25 mouse cellular contexts compared by ENCODE assay signal in the genomic region with DNA sequence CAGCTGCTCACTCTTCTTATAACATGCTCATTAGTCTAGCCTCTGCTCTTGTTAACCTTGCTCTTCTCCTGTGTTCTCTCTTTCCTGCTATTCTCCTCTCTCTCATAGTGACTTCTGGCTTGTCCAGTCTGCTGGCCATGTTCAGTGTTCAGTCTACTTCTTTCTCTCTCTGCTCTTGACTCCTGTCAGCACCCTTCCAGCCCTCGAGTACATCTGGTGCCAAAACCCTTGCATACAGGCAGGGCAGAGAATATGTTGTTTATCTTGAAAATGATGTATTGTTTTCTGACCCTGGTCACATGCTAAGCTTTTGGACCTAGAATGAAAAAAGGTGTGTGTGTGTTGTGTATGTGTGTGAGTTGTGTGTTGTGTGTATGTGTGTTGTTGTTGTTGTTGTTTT. TPM values are rescaled to one million over a fixed set of nuclear protein-coding genes. Genes with fewer than 3 reads are reported as not detected.
A peak's percentile ranks its signal among the peaks of the same experiment; 100 is the strongest.
DNase-seq lines count a peak whose midpoint lies in the region; ATAC-seq and TF ChIP-seq lines count a peak whose summit lies in the region.
"Had no signal": no experiment of that assay in that cellular context is flagged by ENCODE, and none has a peak within 500 bp of the region (broad histone marks: within the 10 kb centered on the region; RNA-seq: fewer than 3 reads in every experiment).

No protein-coding gene starts in this region.

- no peaks in the 10 kb centered on the region for H3K27me3 ChIP-seq in intestine, embryonic 15.5 days (replicated peaks)
- no peaks in the 10 kb centered on the region for H3K27me3 ChIP-seq in intestine, embryonic 16.5 days (replicated peaks; ENCODE audit: control insufficient read depth, insufficient read depth, low read length)
- H3K27me3 ChIP-seq in lung, postnatal 0 days (replicated peaks; ENCODE audit: insufficient read depth, low read length), result no peaks in the 10 kb centered on the region
- H3K27me3 ChIP-seq: embryonic facial prominence, embryonic 12.5 days; embryonic facial prominence, embryonic 15.5 days; heart, embryonic 13.5 days; hindbrain, embryonic 12.5 days; hindbrain, embryonic 15.5 days had no signal

- ATAC-seq in intestine, embryonic 15.5 days, result 0 out of 2 replicates have a peak, but pooled peaks have one; percentile 15
- no peak for ATAC-seq in intestine, embryonic 16.5 days
- no peak for ATAC-seq in lung, postnatal 0 days
- ATAC-seq: activated CD4-positive, CD25-positive, alpha-beta regulatory T cell, adult 4 months; CD4-positive, CD25-positive, alpha-beta regulatory T cell, adult 4 months; forebrain, embryonic 14.5 days; forebrain, postnatal 0 days had no signal

- TF ChIP-seq EP300 in lung, postnatal 0 days (IDR thresholded peaks at IDR 0.05), result no peak

- no peak overlapping the region for H3K27ac ChIP-seq in intestine, embryonic 15.5 days
- no peak overlapping the region for H3K27ac ChIP-seq in intestine, embryonic 16.5 days (ENCODE audit: low read length)
- peak overlapping the region; percentile 75 for H3K27ac ChIP-seq in lung, postnatal 0 days (ENCODE audit: low read length)
- H3K27ac ChIP-seq: embryonic facial prominence, embryonic 12.5 days; embryonic facial prominence, embryonic 15.5 days; heart, embryonic 10.5 days; heart, embryonic 13.5 days; hindbrain, embryonic 12.5 days; hindbrain, embryonic 15.5 days had no signal

- no peak overlapping the region for H3K4me2 ChIP-seq in intestine, embryonic 15.5 days (replicated peaks)
- H3K4me2 ChIP-seq in intestine, embryonic 16.5 days (ENCODE audit: low read depth, low read length), result no peak overlapping the region
- H3K4me2 ChIP-seq in lung, postnatal 0 days (replicated peaks; ENCODE audit: low read depth, low read length), result no peak overlapping the region
- H3K4me2 ChIP-seq: embryonic facial prominence, embryonic 12.5 days; embryonic facial prominence, embryonic 15.5 days; heart, embryonic 13.5 days; hindbrain, embryonic 12.5 days; hindbrain, embryonic 15.5 days had no signal

- no peak for DNase-seq in lung, postnatal 0 days (ENCODE audit: low spot score)
- DNase-seq in lung, postnatal 14 days, result no peak
- DNase-seq in NIH3T3 (ENCODE audit: low read depth), result peak; percentile 51
- no peak for DNase-seq in left cerebral cortex, adult 9 months (ENCODE audit: low spot score in 2 of 2)
- DNase-seq in thymus, adult 18-20 months, result no peak
- DNase-seq: adrenal gland, postnatal 10 days; adrenal gland, postnatal 36 days; cerebellum, adult 2 months; cerebellum, adult 9-11 months; cerebellum, postnatal 25 days; forebrain, postnatal 0 days; gastrocnemius, postnatal 25 days; heart, adult 18-20 months had no signal

- peaks cover 3% of the 10 kb centered on the region; the same call in 1 of the 2 replicates for H3K4me1 ChIP-seq in intestine, embryonic 15.5 days (replicated peaks)
- H3K4me1 ChIP-seq in intestine, embryonic 16.5 days (ENCODE audit: control insufficient read depth, insufficient read depth, low read length), result peaks cover 14% of the 10 kb centered on the region; the same call in 1 of the 2 replicates
- H3K4me1 ChIP-seq in lung, postnatal 0 days (ENCODE audit: insufficient read depth, low read depth, low read length), result peaks cover 13% of the 10 kb centered on the region; the same call in 1 of the 2 replicates
- H3K4me1 ChIP-seq: embryonic facial prominence, embryonic 15.5 days; hindbrain, embryonic 12.5 days; hindbrain, embryonic 15.5 days had no signal

- no peak overlapping the region for H3K9ac ChIP-seq in intestine, embryonic 15.5 days
- H3K9ac ChIP-seq in intestine, embryonic 16.5 days (ENCODE audit: low read depth, low read length), result no peak overlapping the region
- no peak overlapping the region for H3K9ac ChIP-seq in lung, postnatal 0 days (replicated peaks; ENCODE audit: low read depth)
- H3K9ac ChIP-seq: embryonic facial prominence, embryonic 12.5 days; embryonic facial prominence, embryonic 15.5 days; forebrain, postnatal 0 days; heart, embryonic 13.5 days; hindbrain, embryonic 12.5 days; hindbrain, embryonic 15.5 days had no signal

- no peaks in the 10 kb centered on the region for H3K9me3 ChIP-seq in intestine, embryonic 15.5 days
- H3K9me3 ChIP-seq in intestine, embryonic 16.5 days (ENCODE audit: control insufficient read depth, low read length), result no peaks in the 10 kb centered on the region
- H3K9me3 ChIP-seq in lung, postnatal 0 days (ENCODE audit: low read length), result no peaks in the 10 kb centered on the region
- H3K9me3 ChIP-seq: embryonic facial prominence, embryonic 12.5 days; embryonic facial prominence, embryonic 15.5 days; heart, embryonic 10.5 days; heart, embryonic 13.5 days; hindbrain, embryonic 12.5 days; hindbrain, embryonic 15.5 days had no signal

- no peak overlapping the region for H3K4me3 ChIP-seq in intestine, embryonic 15.5 days (replicated peaks)
- H3K4me3 ChIP-seq in intestine, embryonic 16.5 days (ENCODE audit: low read length), result no peak overlapping the region
- no peak overlapping the region for H3K4me3 ChIP-seq in lung, postnatal 0 days (ENCODE audit: low read depth, low read length)
- H3K4me3 ChIP-seq: embryonic facial prominence, embryonic 12.5 days; embryonic facial prominence, embryonic 15.5 days; heart, embryonic 10.5 days; heart, embryonic 13.5 days; hindbrain, embryonic 12.5 days; hindbrain, embryonic 15.5 days had no signal

- no peaks in the 10 kb centered on the region for H3K36me3 ChIP-seq in intestine, embryonic 15.5 days
- no peaks in the 10 kb centered on the region for H3K36me3 ChIP-seq in intestine, embryonic 16.5 days (ENCODE audit: control insufficient read depth, insufficient read depth, low read length)
- no peaks in the 10 kb centered on the region for H3K36me3 ChIP-seq in lung, postnatal 0 days (ENCODE audit: insufficient read depth, low read length)
- H3K36me3 ChIP-seq: embryonic facial prominence, embryonic 12.5 days; embryonic facial prominence, embryonic 15.5 days; heart, embryonic 10.5 days; heart, embryonic 13.5 days; hindbrain, embryonic 12.5 days; hindbrain, embryonic 15.5 days had no signal

- WGBS in intestine, embryonic 15.5 days, result 37% methylated on average over 1 of the region's 1 CpGs
- WGBS in intestine, embryonic 16.5 days, result 28% methylated on average over 1 of the region's 1 CpGs
- WGBS in lung, postnatal 0 days, result 8% methylated on average over 1 of the region's 1 CpGs

- no peak for TF ChIP-seq CTCF in lung, postnatal 0 days (IDR thresholded peaks at IDR 0.05)

RNA-seq across cellular contexts. Expression of a gene that starts 6.5 kb away (rescaled TPM):
- polyA plus RNA-seq in intestine, embryonic 15.5 days (2015; fragmentation: Nextera tagmentation; extraction: Ambion mirVana), result 11.1 and 11.3 TPM in 2 replicates
- 13.3 and 13.5 TPM in 2 replicates for polyA plus RNA-seq in intestine, embryonic 16.5 days (2015; fragmentation: Nextera tagmentation; extraction: Ambion mirVana)
- polyA plus RNA-seq in lung, postnatal 0 days (2015; fragmentation: Nextera tagmentation; extraction: Ambion mirVana), result 50.3 and 62.8 TPM in 2 replicates

RNA-seq across cellular contexts. Expression of a gene that starts 24.2 kb away (rescaled TPM):
- polyA plus RNA-seq in intestine, embryonic 15.5 days (2015; fragmentation: Nextera tagmentation; extraction: Ambion mirVana), result 13.1 and 13.5 TPM in 2 replicates
- polyA plus RNA-seq in intestine, embryonic 16.5 days (2015; fragmentation: Nextera tagmentation; extraction: Ambion mirVana), result 7.9 and 10.5 TPM in 2 replicates
- 4.7 and 5.1 TPM in 2 replicates for polyA plus RNA-seq in lung, postnatal 0 days (2015; fragmentation: Nextera tagmentation; extraction: Ambion mirVana)
- polyA plus RNA-seq: C2C12 had no signal

RNA-seq across cellular contexts. Expression of a gene that starts 33.4 kb away (rescaled TPM):
- polyA plus RNA-seq in intestine, embryonic 15.5 days (2015; fragmentation: Nextera tagmentation; extraction: Ambion mirVana), result 0.14 and 0.27 TPM in 2 replicates
- 0.24 and 0.43 TPM in 2 replicates for polyA plus RNA-seq in intestine, embryonic 16.5 days (2015; fragmentation: Nextera tagmentation; extraction: Ambion mirVana)
- 0.27 TPM in 2 replicates for polyA plus RNA-seq in lung, postnatal 0 days (2015; fragmentation: Nextera tagmentation; extraction: Ambion mirVana)
